Mouse (Mus musculus): ENCODE results near the gene Robo4.

Robo4 gene

GRCm38 (mm10) chr9:37401802-37402201 is at the start of gene Robo4:
Gene Robo4 (plus strand): TSS chr9:37401897.
- DNase-seq = peak; percentile 40 to 60

- DNase-seq = no peak
Observed at GRCm38 (mm10) chr9:37354485-37354884, 47.2 kb upstream of the Robo4 start.

- DNase-seq = no peak
Observed at GRCm38 (mm10) chr9:37358713-37359330, 42.9 kb upstream of the Robo4 start.

GRCm38 (mm10) chr9:37359331-37360220 is 42.1 kb upstream of the Robo4 start:
- DNase-seq = no peak

GRCm38 (mm10) chr9:37362084-37362483 is 39.6 kb upstream of the Robo4 start:
- no peak for DNase-seq

- DNase-seq = no peak
Observed at GRCm38 (mm10) chr9:37362881-37363280, 38.8 kb upstream of the Robo4 start.

GRCm38 (mm10) chr9:37363551-37363950 is 38.1 kb upstream of the Robo4 start:
- DNase-seq = no peak

GRCm38 (mm10) chr9:37364392-37364791 is 37.3 kb upstream of the Robo4 start:
- DNase-seq = no peak

GRCm38 (mm10) chr9:37365706-37366105 is 36.0 kb upstream of the Robo4 start:
- no peak for DNase-seq

- DNase-seq = no peak
Observed at GRCm38 (mm10) chr9:37367301-37368080, 34.2 kb upstream of the Robo4 start, which contains the start of gene Hepacam. Gene Hepacam (plus strand): TSS chr9:37367351.

- DNase-seq = no peak
Observed at GRCm38 (mm10) chr9:37368081-37368830, 33.4 kb upstream of the Robo4 start.

- peak; percentile 49 to 57 for DNase-seq
Observed at GRCm38 (mm10) chr9:37368860-37369259, 32.8 kb upstream of the Robo4 start.

- DNase-seq = no peak
Observed at GRCm38 (mm10) chr9:37371232-37371801, 30.4 kb upstream of the Robo4 start.

GRCm38 (mm10) chr9:37375718-37376117 is 26.0 kb upstream of the Robo4 start:
- no peak for DNase-seq

GRCm38 (mm10) chr9:37383161-37383560 is 18.5 kb upstream of the Robo4 start:
- no peak for DNase-seq

- DNase-seq = no peak
Observed at GRCm38 (mm10) chr9:37384284-37385182, 17.2 kb upstream of the Robo4 start.

GRCm38 (mm10) chr9:37390891-37391290 is 10.8 kb upstream of the Robo4 start:
- DNase-seq = no peak

GRCm38 (mm10) chr9:37392071-37392470 is 9.6 kb upstream of the Robo4 start:
- DNase-seq = no peak

GRCm38 (mm10) chr9:37393482-37394131 is 8.1 kb upstream of the Robo4 start:
- DNase-seq = no peak

GRCm38 (mm10) chr9:37400585-37400984 is 1.1 kb upstream of the Robo4 start:
- DNase-seq = peak; percentile 50 to 67

GRCm38 (mm10) chr9:37402501-37402900 is 804 bp downstream of the Robo4 start:
- no peak for DNase-seq
